Mouse (Mus musculus) kidney, adult 2 months (tissue): ENCODE results near the gene Bcl2l2.
A peak's percentile ranks its signal among the peaks of the same experiment; 100 is the strongest.

Experiments used
- CTCF ChIP-seq: fragments of 200-500 bp; conservative IDR thresholded peaks from 2 replicates; pipeline ENCODE4 v1.5.1; 2011; ENCODE audit warnings: low read depth, mild to moderate bottlenecking, control low read depth, low read length, moderate library complexity, mixed read lengths; ENCODE audit not compliant: insufficient read depth, insufficient read length
- POLR2A ChIP-seq: fragments of 200-500 bp; IDR thresholded peaks from one replicate; pipeline ENCODE4 v1.6.1; 2011; ENCODE audit warnings: low read depth, low read length, control low read depth

GRCm38 (mm10) chr14:54860511-54860910, 22.7 kb upstream of the Bcl2l2 start:
- TF ChIP-seq CTCF (peak; percentile 83), POLR2A (no peak)
